ENCODE assay signal across 26 mouse cellular contexts in the genomic region with DNA sequence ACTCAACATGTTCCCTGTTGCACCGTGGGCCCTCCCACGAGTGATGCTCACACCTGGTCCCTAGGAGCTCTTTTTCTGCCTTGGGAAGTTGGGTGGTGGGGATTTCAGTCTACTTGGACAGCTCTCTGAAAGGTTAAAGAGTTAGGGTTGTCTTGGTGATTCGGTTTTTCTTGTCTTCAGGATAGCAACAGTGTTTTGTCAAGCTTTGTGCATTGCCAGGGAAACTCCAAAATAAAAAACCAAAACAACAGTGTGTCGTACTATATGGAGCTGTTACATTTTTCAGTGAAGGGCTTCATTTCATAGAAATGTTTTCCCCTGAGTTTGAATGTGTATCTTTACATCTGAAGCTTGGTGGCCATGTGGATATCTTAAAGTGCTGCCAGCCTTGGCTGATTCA. TPM values are rescaled to one million over a fixed set of nuclear protein-coding genes. Genes with fewer than 3 reads are reported as not detected.
"Had no signal": no experiment of that assay in that cellular context is flagged by ENCODE, and none has a peak within 500 bp of the region (broad histone marks: within the 10 kb centered on the region; RNA-seq: fewer than 3 reads in every experiment).

No protein-coding gene starts in this region.

- H3K27me3 ChIP-seq: kidney, embryonic 15.5 days; limb, embryonic 12.5 days; liver, embryonic 12.5 days; liver, embryonic 15.5 days; lung, embryonic 15.5 days; megakaryocyte, embryonic 14.5 days; neural tube, embryonic 13.5 days had no signal

- H3K9me3 ChIP-seq: kidney, embryonic 15.5 days; limb, embryonic 12.5 days; liver, embryonic 12.5 days; liver, embryonic 15.5 days; lung, embryonic 15.5 days; megakaryocyte, embryonic 14.5 days; midbrain, embryonic 10.5 days; neural tube, embryonic 13.5 days had no signal

- H3K9ac ChIP-seq: kidney, embryonic 15.5 days; limb, embryonic 12.5 days; liver, embryonic 12.5 days; liver, embryonic 15.5 days; lung, embryonic 15.5 days; neural tube, embryonic 13.5 days had no signal

- ATAC-seq: liver, embryonic 12.5 days had no signal

- H3K4me3 ChIP-seq: kidney, embryonic 15.5 days; left cerebral cortex, adult 2 months; limb, embryonic 12.5 days; liver, embryonic 12.5 days; liver, embryonic 15.5 days; lung, embryonic 15.5 days; megakaryocyte, embryonic 14.5 days; midbrain, embryonic 10.5 days; neural tube, embryonic 13.5 days had no signal

- DNase-seq: kidney, adult 11 months; kidney, adult 8-10 months; kidney, postnatal 10 days; kidney, postnatal 36 days; layer of hippocampus, postnatal 36 days; liver; lung, adult 18-20 months; lung, postnatal 10 days; lung, postnatal 36 days; midbrain, embryonic 14.5 days; retina, postnatal 1 day; thymus, adult 18-20 months; thymus, postnatal 36 days had no signal

- H3K4me2 ChIP-seq: kidney, embryonic 15.5 days; limb, embryonic 12.5 days; liver, embryonic 12.5 days; liver, embryonic 15.5 days; lung, embryonic 15.5 days; neural tube, embryonic 13.5 days had no signal

- H3K27ac ChIP-seq: kidney, embryonic 15.5 days; left cerebral cortex, adult 2 months; limb, embryonic 12.5 days; liver, embryonic 12.5 days; liver, embryonic 15.5 days; lung, embryonic 15.5 days; midbrain, embryonic 10.5 days; neural tube, embryonic 13.5 days had no signal

RNA-seq across cellular contexts. Expression of a gene that starts 11.5 kb away (rescaled TPM):
- polyA plus RNA-seq: limb, embryonic 12.5 days; liver, embryonic 12.5 days; liver, embryonic 15.5 days; neural tube, embryonic 13.5 days; small intestine, adult 2 months; spleen, adult 2 months; stomach, embryonic 16.5 days had no signal

RNA-seq across cellular contexts. Expression of a gene that starts 51.2 kb away (rescaled TPM):
- polyA plus RNA-seq: kidney, embryonic 15.5 days; limb, embryonic 12.5 days; liver, embryonic 12.5 days; liver, embryonic 15.5 days; lung, embryonic 15.5 days; midbrain, embryonic 10.5 days; midbrain, embryonic 14.5 days; neural tube, embryonic 13.5 days; small intestine, adult 2 months; spleen, adult 2 months; stomach, embryonic 16.5 days; testis, adult 2 months had no signal
